ENCODE assay signal across 19 mouse cellular contexts in the genomic region with DNA sequence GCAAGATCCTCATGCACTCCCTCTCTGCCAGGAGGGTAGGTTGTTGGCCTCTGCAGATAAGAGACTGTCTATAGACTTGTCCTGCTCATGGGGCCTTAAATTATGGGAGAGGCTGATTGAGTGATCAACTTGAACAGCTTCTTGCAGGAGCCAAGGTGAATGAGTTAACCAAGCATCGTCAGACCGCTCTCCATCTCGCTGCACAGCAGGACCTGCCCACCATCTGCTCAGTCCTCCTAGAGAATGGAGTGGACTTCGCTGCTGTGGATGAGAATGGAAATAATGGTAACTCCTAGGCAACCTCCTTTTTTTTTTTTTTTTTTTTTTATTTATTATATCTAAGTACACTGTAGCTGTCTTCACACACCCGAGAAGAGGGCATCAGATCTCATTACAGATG. TPM values are rescaled to one million over a fixed set of nuclear protein-coding genes. Genes with fewer than 3 reads are reported as not detected.
DNase-seq lines count a peak whose midpoint lies in the region; ATAC-seq lines count a peak whose summit lies in the region.
"Had no signal": no experiment of that assay in that cellular context is flagged by ENCODE, and none has a peak within 500 bp of the region (broad histone marks: within the 10 kb centered on the region; RNA-seq: fewer than 3 reads in every experiment).

No protein-coding gene starts in this region.

- H3K9me3 ChIP-seq in megakaryocyte, embryonic 14.5 days: no peaks in the 10 kb centered on the region
- H3K9me3 ChIP-seq: embryonic facial prominence, embryonic 12.5 days; forebrain, embryonic 15.5 days; heart, embryonic 15.5 days; hindbrain, embryonic 13.5 days had no signal

- no peaks in the 10 kb centered on the region for H3K27me3 ChIP-seq in megakaryocyte, embryonic 14.5 days (replicated peaks)
- H3K27me3 ChIP-seq: embryonic facial prominence, embryonic 12.5 days; forebrain, embryonic 15.5 days; heart, embryonic 15.5 days; hindbrain, embryonic 13.5 days had no signal

- H3K4me1 ChIP-seq in megakaryocyte, embryonic 14.5 days: peaks cover 18% of the 10 kb centered on the region
- H3K4me1 ChIP-seq: embryonic facial prominence, embryonic 12.5 days; forebrain, embryonic 15.5 days; heart, embryonic 15.5 days; hindbrain, embryonic 13.5 days had no signal

- H3K36me3 ChIP-seq in megakaryocyte, embryonic 14.5 days (replicated peaks; ENCODE audit: low read length): peaks cover 97% of the 10 kb centered on the region

- no peak for ATAC-seq in megakaryocyte, adult 5-6 weeks (ENCODE audit: poor library complexity, severe bottlenecking)
- no peak for ATAC-seq in CD4-positive, CD25-positive, alpha-beta regulatory T cell, adult 4 months
- ATAC-seq: forebrain, embryonic 15.5 days; hindbrain, postnatal 0 days had no signal

- H3K4me3 ChIP-seq in megakaryocyte, embryonic 14.5 days (replicated peaks): peak overlapping the region; percentile 65
- H3K4me3 ChIP-seq: embryonic facial prominence, embryonic 12.5 days; forebrain, embryonic 15.5 days; heart, embryonic 15.5 days; hindbrain, embryonic 13.5 days had no signal

- DNase-seq in cerebellum, adult 11-12 months: peak; percentile 15
- DNase-seq in cerebellum, postnatal 4 days (ENCODE audit: low spot score in 2 of 2): no peak
- peak; percentile 31 to 39 for DNase-seq in cerebellum, postnatal 36 days
- no peak for DNase-seq in urinary bladder, postnatal 14 days (ENCODE audit: low spot score)
- DNase-seq: adrenal gland, postnatal 25 days; B cell, adult 2 months; gastrocnemius, postnatal 10 days; heart, adult 18-20 months; heart, postnatal 14 days; kidney, adult 11 months; kidney, adult 9 months had no signal

RNA-seq across cellular contexts. Expression of gene Cyb5d2, which starts 37.6 kb away (rescaled TPM):
- 0.34 TPM in 1 of 2 replicates, not detected in the other for polyA plus RNA-seq in megakaryocyte, embryonic 14.5 days (2012; ENCODE audit: insufficient read depth, low replicate concordance)
- 2.9 and 4.0 TPM in 2 replicates for total RNA-seq in megakaryocyte, adult 5-6 weeks (2015)
- 3.9 and 5.6 TPM in 2 replicates for total RNA-seq in megakaryocyte, adult 5-6 weeks (2017)
- 1 to 10 TPM; 8.3 to 9.0 TPM for polyA plus RNA-seq in CD4-positive, CD25-positive, alpha-beta regulatory T cell, adult 4 months (2017; shearing (Covaris generic))

RNA-seq across cellular contexts. Expression of gene Zzef1, which starts 37.7 kb away (rescaled TPM):
- 8.9 and 9.1 TPM in 2 replicates for polyA plus RNA-seq in megakaryocyte, embryonic 14.5 days (2012; ENCODE audit: insufficient read depth, low replicate concordance)
- total RNA-seq in megakaryocyte, adult 5-6 weeks (2015): 26.9 and 27.1 TPM in 2 replicates
- total RNA-seq in megakaryocyte, adult 5-6 weeks (2017): 32.1 and 43.5 TPM in 2 replicates
- 10 to 100 TPM; 25.7 to 32.2 TPM for polyA plus RNA-seq in CD4-positive, CD25-positive, alpha-beta regulatory T cell, adult 4 months (2017; shearing (Covaris generic))

Comparison
In these comparisons a context has a peak if more than half of its experiments do, and no peak if none do; other contexts are left out.
1. DNase-seq: peak in cerebellum, adult 11-12 months (single experiment) and cerebellum, postnatal 36 days (2 of 2); none in cerebellum, postnatal 4 days (0 of 2) and urinary bladder, postnatal 14 days (single experiment).